ENCODE assay signal across 15 mouse cellular contexts in genomic region chrX:79316790-79317189, GRCm38 (mm10).
"Had no signal": no experiment of that assay in that cellular context is flagged by ENCODE, and none has a peak within 500 bp of the region (broad histone marks: within the 10 kb centered on the region; RNA-seq: fewer than 3 reads in every experiment).

No protein-coding gene starts in this region.

- H3K9ac ChIP-seq: lung, embryonic 15.5 days; midbrain, embryonic 13.5 days; midbrain, embryonic 15.5 days; neural tube, embryonic 12.5 days; stomach, embryonic 15.5 days had no signal

- H3K4me1 ChIP-seq: lung, embryonic 15.5 days; megakaryocyte, embryonic 14.5 days; midbrain, embryonic 13.5 days; midbrain, embryonic 15.5 days; neural tube, embryonic 12.5 days; stomach, embryonic 15.5 days had no signal

- H3K36me3 ChIP-seq: lung, embryonic 15.5 days; midbrain, embryonic 13.5 days; midbrain, embryonic 15.5 days; neural tube, embryonic 12.5 days; stomach, embryonic 15.5 days had no signal

- H3K9me3 ChIP-seq: lung, embryonic 15.5 days; megakaryocyte, embryonic 14.5 days; midbrain, embryonic 13.5 days; midbrain, embryonic 15.5 days; neural tube, embryonic 12.5 days; stomach, embryonic 15.5 days had no signal

- H3K4me3 ChIP-seq: lung, embryonic 15.5 days; megakaryocyte, embryonic 14.5 days; midbrain, embryonic 13.5 days; midbrain, embryonic 15.5 days; neural tube, embryonic 12.5 days; stomach, embryonic 15.5 days had no signal

- DNase-seq: lung, adult 2 months; lung, postnatal 14 days; lung, postnatal 36 days; right cerebral cortex, postnatal 14 days; thymus, adult 2 months; thymus, postnatal 25 days; thymus, postnatal 4 days had no signal

- H3K27ac ChIP-seq: lung, embryonic 15.5 days; macrophage; midbrain, embryonic 13.5 days; midbrain, embryonic 15.5 days; neural tube, embryonic 12.5 days; stomach, embryonic 15.5 days; stomach, postnatal 0 days had no signal
